20 mouse cellular contexts compared by ENCODE assay signal in the genomic region with DNA sequence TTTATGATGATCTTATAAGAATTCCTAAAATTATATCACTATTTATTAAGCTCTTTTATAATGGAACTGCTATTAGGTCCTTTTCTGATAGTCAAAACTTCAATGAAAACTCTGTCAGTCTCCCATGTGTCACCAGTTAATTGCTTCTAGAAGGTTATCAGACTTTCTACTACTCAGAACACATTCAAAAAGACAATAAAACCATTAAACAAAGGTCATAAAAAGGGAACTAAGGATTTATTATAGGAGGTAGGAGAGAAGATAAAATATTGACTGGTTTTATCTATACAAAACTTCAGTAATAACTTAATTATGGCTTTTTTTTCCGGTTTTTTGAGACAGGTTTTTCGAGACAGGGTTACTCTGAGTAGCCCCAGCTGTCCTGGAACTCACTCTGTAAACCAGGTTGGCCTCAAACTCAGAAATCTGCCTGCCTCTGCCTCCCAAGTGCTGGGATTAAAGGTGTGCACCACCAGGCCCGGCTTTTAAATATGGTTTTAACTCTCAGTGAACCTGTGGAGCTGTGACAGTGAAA. TPM values are rescaled to one million over a fixed set of nuclear protein-coding genes. Genes with fewer than 3 reads are reported as not detected.
"Had no signal": no experiment of that assay in that cellular context is flagged by ENCODE, and none has a peak within 500 bp of the region (broad histone marks: within the 10 kb centered on the region; RNA-seq: fewer than 3 reads in every experiment).

No protein-coding gene starts in this region.

RNA-seq across cellular contexts. Expression of a gene that starts 8.3 kb away (rescaled TPM):
- polyA plus RNA-seq: cerebellum, adult 2 months; cortical plate, adult 2 months; embryonic facial prominence, embryonic 10.5 days; embryonic facial prominence, embryonic 11.5 days; embryonic facial prominence, embryonic 12.5 days; embryonic facial prominence, embryonic 13.5 days; embryonic facial prominence, embryonic 14.5 days; embryonic facial prominence, embryonic 15.5 days; erythroblast, embryonic 14.5 days; forebrain, embryonic 10.5 days; forebrain, embryonic 11.5 days; forebrain, embryonic 12.5 days; forebrain, embryonic 13.5 days; forebrain, embryonic 14.5 days; forebrain, embryonic 15.5 days; forebrain, embryonic 16.5 days; forebrain, postnatal 0 days; frontal cortex, adult 2 months; gonadal fat pad, adult 2 months; heart, adult 2 months had no signal

RNA-seq across cellular contexts. Expression of a gene that starts 20.6 kb away (rescaled TPM):
- polyA plus RNA-seq: cerebellum, adult 2 months; cortical plate, adult 2 months; embryonic facial prominence, embryonic 10.5 days; embryonic facial prominence, embryonic 11.5 days; embryonic facial prominence, embryonic 12.5 days; embryonic facial prominence, embryonic 13.5 days; embryonic facial prominence, embryonic 14.5 days; embryonic facial prominence, embryonic 15.5 days; erythroblast, embryonic 14.5 days; forebrain, embryonic 10.5 days; forebrain, embryonic 11.5 days; forebrain, embryonic 12.5 days; forebrain, embryonic 13.5 days; forebrain, embryonic 14.5 days; forebrain, embryonic 15.5 days; forebrain, embryonic 16.5 days; forebrain, postnatal 0 days; frontal cortex, adult 2 months; gonadal fat pad, adult 2 months; heart, adult 2 months had no signal

RNA-seq across cellular contexts. Expression of a gene that starts 38.7 kb away (rescaled TPM):
- polyA plus RNA-seq: cerebellum, adult 2 months; cortical plate, adult 2 months; embryonic facial prominence, embryonic 10.5 days; embryonic facial prominence, embryonic 11.5 days; embryonic facial prominence, embryonic 12.5 days; embryonic facial prominence, embryonic 13.5 days; embryonic facial prominence, embryonic 14.5 days; embryonic facial prominence, embryonic 15.5 days; erythroblast, embryonic 14.5 days; forebrain, embryonic 10.5 days; forebrain, embryonic 11.5 days; forebrain, embryonic 12.5 days; forebrain, embryonic 13.5 days; forebrain, embryonic 14.5 days; forebrain, embryonic 15.5 days; forebrain, embryonic 16.5 days; forebrain, postnatal 0 days; frontal cortex, adult 2 months; gonadal fat pad, adult 2 months; heart, adult 2 months had no signal

RNA-seq across cellular contexts. Expression of a gene that starts 42.3 kb away (rescaled TPM):
- polyA plus RNA-seq: cerebellum, adult 2 months; cortical plate, adult 2 months; embryonic facial prominence, embryonic 10.5 days; embryonic facial prominence, embryonic 11.5 days; embryonic facial prominence, embryonic 12.5 days; embryonic facial prominence, embryonic 13.5 days; embryonic facial prominence, embryonic 14.5 days; erythroblast, embryonic 14.5 days; forebrain, embryonic 10.5 days; forebrain, embryonic 11.5 days; forebrain, embryonic 12.5 days; forebrain, embryonic 13.5 days; forebrain, embryonic 14.5 days; forebrain, embryonic 15.5 days; forebrain, embryonic 16.5 days; forebrain, postnatal 0 days; frontal cortex, adult 2 months; gonadal fat pad, adult 2 months; heart, adult 2 months had no signal

RNA-seq across cellular contexts. Expression of a gene that starts 44.1 kb away (rescaled TPM):
- polyA plus RNA-seq: cerebellum, adult 2 months; cortical plate, adult 2 months; embryonic facial prominence, embryonic 10.5 days; embryonic facial prominence, embryonic 11.5 days; embryonic facial prominence, embryonic 12.5 days; embryonic facial prominence, embryonic 13.5 days; embryonic facial prominence, embryonic 14.5 days; erythroblast, embryonic 14.5 days; forebrain, embryonic 10.5 days; forebrain, embryonic 11.5 days; forebrain, embryonic 12.5 days; forebrain, embryonic 13.5 days; forebrain, embryonic 14.5 days; forebrain, embryonic 15.5 days; forebrain, embryonic 16.5 days; forebrain, postnatal 0 days; frontal cortex, adult 2 months; gonadal fat pad, adult 2 months; heart, adult 2 months had no signal
